Mouse (Mus musculus) kidney, embryonic 14.5 days (tissue): Measurements from ENCODE around the gene 1700086D15Rik. TPM values are rescaled to one million over a fixed set of nuclear protein-coding genes. Genes with fewer than 3 reads are reported as not detected.

ENCODE experiments used
- ATAC-seq: fragments of 200-750 bp; cut with Nextera tagmentation; 2 replicates; pipeline ENCODE4 v1.8.0; 2017; ENCODE audit warnings: moderate number of reproducible peaks, mild to moderate bottlenecking, moderate TSS enrichment, moderate library complexity; ENCODE audit not compliant: low FRiP score, low TSS enrichment
- H3K27ac ChIP-seq: fragments of 300-500 bp; sonication (generic); 2 replicates; pipeline ENCODE4 v1.5.1; 2014; ENCODE audit warnings: low read depth, mild to moderate bottlenecking, low read length, moderate library complexity, mixed read lengths
- H3K27me3 ChIP-seq: fragments of 300-500 bp; sonication (generic); 2 replicates; pipeline ENCODE4 v1.6.1; 2014; ENCODE audit warnings: mild to moderate bottlenecking, low read length; ENCODE audit not compliant: control insufficient read depth, insufficient read depth
- H3K36me3 ChIP-seq: fragments of 300-500 bp; sonication (generic); 2 replicates; pipeline ENCODE4 v1.6.1; 2014; ENCODE audit warnings: low read length, mixed read lengths; ENCODE audit not compliant: control insufficient read depth, insufficient read depth
- H3K4me1 ChIP-seq: fragments of 300-500 bp; sonication (generic); 2 replicates; pipeline ENCODE4 v1.6.1; 2014; ENCODE audit warnings: low read length, mixed read lengths; ENCODE audit not compliant: control insufficient read depth, insufficient read depth
- H3K4me2 ChIP-seq: fragments of 300-500 bp; sonication (generic); replicated peaks from 2 replicates; pipeline ENCODE4 v1.6.1; 2014; ENCODE audit warnings: low read depth, mild to moderate bottlenecking, low read length
- H3K4me3 ChIP-seq: fragments of 300-500 bp; sonication (generic); 2 replicates; pipeline ENCODE4 v1.5.1; 2014; ENCODE audit warnings: mild to moderate bottlenecking, low read length
- H3K9ac ChIP-seq: fragments of 300-500 bp; sonication (generic); 2 replicates; pipeline ENCODE4 v1.6.1; 2014; ENCODE audit warnings: low read depth, mild to moderate bottlenecking, low read length, moderate library complexity
- H3K9me3 ChIP-seq: fragments of 300-500 bp; sonication (generic); 2 replicates; pipeline ENCODE4 v1.6.1; 2016; ENCODE audit warnings: low read length; ENCODE audit not compliant: control insufficient read depth
- WGBS: fragments of 180-500 bp; shearing (Covaris S2); extraction: QIAGEN DNeasy Blood & Tissue Kit; methylation state at CpG from one replicate; pipeline ENCODE4 v1.1.7; 2014; 5-methylcytosine and 5-hydroxymethylcytosine counted together
- polyA plus RNA-seq: library from polyadenylated mRNA; unstranded; fragments of >200 nt; fragmentation: Nextera tagmentation; extraction: Ambion mirVana; gene quantifications from 2 replicates; pipeline ENCODE4 v1.2.1, GENCODE M21; 2014

The 1700086D15Rik gene
- polyA plus RNA-seq, 1 experiment from 2014 or later, result not detected

DNA sequence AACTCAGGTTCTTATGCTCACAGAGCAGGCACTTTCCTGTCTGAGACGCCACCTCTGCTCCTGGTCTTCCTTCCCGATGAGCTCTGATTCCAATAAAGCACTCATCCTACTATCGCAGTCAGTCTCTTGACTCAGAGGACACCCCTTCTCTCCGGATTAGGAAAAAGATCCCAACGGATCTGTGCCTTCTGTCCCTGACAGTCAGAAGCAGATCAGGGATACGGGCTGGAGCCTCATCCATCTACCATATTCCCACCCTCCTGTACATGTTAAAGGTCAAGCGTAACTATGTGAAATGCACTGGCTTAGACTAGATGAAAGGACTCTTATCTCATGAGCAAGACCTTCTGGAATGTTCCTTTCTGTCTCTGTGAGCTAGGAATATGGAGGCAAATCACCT is 11.2 kb downstream of the 1700086D15Rik start:
- no peaks in the 10 kb centered on the region for H3K27me3 ChIP-seq
- no peaks in the 10 kb centered on the region for H3K9me3 ChIP-seq
- no peak overlapping the region for H3K4me2 ChIP-seq
- no peaks in the 10 kb centered on the region for H3K4me1 ChIP-seq
- ATAC-seq, result no peak
- 83% methylated on average over 7 of the region's 7 CpGs for WGBS
- H3K9ac ChIP-seq, result no peak overlapping the region
- H3K36me3 ChIP-seq, result no peaks in the 10 kb centered on the region
- H3K27ac ChIP-seq, result no peak overlapping the region
- no peak overlapping the region for H3K4me3 ChIP-seq

GRCm38 (mm10) chr11:65142838-65143417 is 16.8 kb downstream of the 1700086D15Rik start:
- no peak overlapping the region for H3K27ac ChIP-seq
- H3K4me3 ChIP-seq, result no peak overlapping the region
- no peaks in the 10 kb centered on the region for H3K4me1 ChIP-seq
- 68% methylated on average over 4 of the region's 4 CpGs for WGBS
- H3K4me2 ChIP-seq, result no peak overlapping the region
- no peak overlapping the region for H3K9ac ChIP-seq
- no peaks in the 10 kb centered on the region for H3K9me3 ChIP-seq
- no peaks in the 10 kb centered on the region for H3K27me3 ChIP-seq
- no peak for ATAC-seq
- no peaks in the 10 kb centered on the region for H3K36me3 ChIP-seq

DNA sequence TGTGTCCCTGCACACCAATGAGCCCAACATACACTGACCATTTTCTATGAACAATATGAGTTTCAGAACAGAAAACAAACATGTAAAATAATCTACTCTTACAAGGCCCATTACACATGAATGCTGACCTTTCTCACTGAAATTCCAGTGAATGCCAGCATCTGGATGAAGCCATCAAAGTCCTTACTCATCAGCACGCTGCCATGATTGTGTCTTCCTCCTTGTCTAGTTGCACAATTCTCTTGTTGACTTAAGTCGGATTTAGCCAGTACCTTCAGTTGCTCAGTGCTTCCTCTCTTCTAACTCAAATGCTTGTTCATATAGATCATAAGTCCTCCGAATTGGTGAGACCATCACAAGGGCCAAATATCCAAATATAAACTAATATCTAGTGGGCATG is 20.7 kb downstream of the 1700086D15Rik start:
- Histone ChIP-seq H3K4me1 (no peaks in the 10 kb centered on the region), H3K36me3 (no peaks in the 10 kb centered on the region), H3K9me3 (no peaks in the 10 kb centered on the region), H3K27me3 (no peaks in the 10 kb centered on the region), H3K4me2 (no peak overlapping the region), H3K27ac (no peak overlapping the region), H3K4me3 (no peak overlapping the region), H3K9ac (no peak overlapping the region)
- 83% methylated on average over 3 of the region's 3 CpGs for whole genome bisulfite sequencing
- ATAC-seq, result no peak

DNA sequence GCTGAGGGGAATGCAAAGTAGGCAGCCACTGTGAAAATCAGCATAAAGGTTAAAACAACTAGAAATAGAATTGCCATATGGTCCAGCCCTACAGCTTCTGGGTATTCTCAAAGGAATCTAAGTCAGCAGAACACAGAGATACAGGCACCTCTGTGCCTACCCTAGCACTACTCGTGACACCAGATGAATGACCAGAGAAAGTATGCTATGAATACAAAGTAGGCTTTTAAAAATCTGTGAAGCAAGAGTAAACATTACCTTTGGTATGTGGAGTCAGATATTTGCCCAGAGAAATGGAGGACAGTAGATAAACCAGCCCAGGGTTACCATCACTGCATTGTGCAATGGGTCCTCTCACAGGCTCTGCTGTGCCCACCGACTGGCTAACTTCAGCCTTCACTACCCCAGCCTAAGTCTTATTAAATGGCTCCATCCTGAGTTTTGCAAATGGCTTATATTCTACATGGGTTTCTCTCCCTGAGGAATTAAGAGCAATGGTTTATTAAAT is 22.5 kb downstream of the 1700086D15Rik start:
- Histone ChIP-seq H3K36me3 (no peaks in the 10 kb centered on the region), H3K4me1 (no peaks in the 10 kb centered on the region), H3K9me3 (no peaks in the 10 kb centered on the region), H3K27ac (no peak overlapping the region), H3K4me3 (no peak overlapping the region), H3K27me3 (no peaks in the 10 kb centered on the region), H3K9ac (no peak overlapping the region), H3K4me2 (no peak overlapping the region)
- 77% methylated on average over 2 of the region's 2 CpGs for WGBS
- no peak for ATAC-seq

DNA sequence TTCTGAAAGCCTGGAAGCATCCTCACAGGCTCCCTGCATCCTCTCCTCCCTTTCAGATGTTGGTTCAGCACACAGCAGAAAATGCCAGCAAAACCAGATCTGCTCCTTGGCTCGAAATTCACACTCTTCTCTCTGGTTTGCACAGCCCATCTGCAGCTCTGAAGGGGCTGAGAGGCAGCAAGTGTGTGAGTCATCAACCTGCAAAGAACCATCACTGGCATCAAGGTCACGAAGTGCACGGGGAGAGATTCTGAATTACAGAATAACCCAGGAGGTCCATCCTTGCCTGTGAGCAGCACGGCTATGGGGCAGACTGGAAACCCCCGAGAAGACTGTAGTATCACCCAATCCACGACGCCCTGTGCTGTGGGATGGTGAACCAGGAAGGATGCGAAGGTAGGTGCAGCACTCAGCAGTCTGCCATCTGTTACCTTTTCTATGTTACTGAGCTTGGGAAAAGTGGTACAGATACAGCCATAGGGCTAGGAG is 24.4 kb downstream of the 1700086D15Rik start:
- Histone ChIP-seq H3K4me1 (no peaks in the 10 kb centered on the region), H3K27ac (no peak overlapping the region), H3K9ac (no peak overlapping the region), H3K9me3 (no peaks in the 10 kb centered on the region), H3K27me3 (no peaks in the 10 kb centered on the region), H3K36me3 (no peaks in the 10 kb centered on the region), H3K4me3 (no peak overlapping the region), H3K4me2 (no peak overlapping the region)
- no peak for ATAC-seq
- WGBS, result 83% methylated on average over 8 of the region's 8 CpGs

GRCm38 (mm10) chr11:65133661-65134060 is 26.0 kb downstream of the 1700086D15Rik start:
- Histone ChIP-seq H3K9ac (no peak overlapping the region), H3K27ac (no peak overlapping the region), H3K36me3 (no peaks in the 10 kb centered on the region), H3K4me2 (no peak overlapping the region), H3K4me1 (no peaks in the 10 kb centered on the region), H3K4me3 (no peak overlapping the region), H3K9me3 (no peaks in the 10 kb centered on the region), H3K27me3 (no peaks in the 10 kb centered on the region)
- 84% methylated on average over 4 of the region's 4 CpGs for WGBS
- no peak for ATAC-seq

GRCm38 (mm10) chr11:65129110-65129509 is 30.6 kb downstream of the 1700086D15Rik start:
- H3K4me2 ChIP-seq, result no peak overlapping the region
- no peaks in the 10 kb centered on the region for H3K36me3 ChIP-seq
- no peak overlapping the region for H3K9ac ChIP-seq
- peaks cover 19% of the 10 kb centered on the region for H3K4me1 ChIP-seq
- no peaks in the 10 kb centered on the region for H3K9me3 ChIP-seq
- ATAC-seq, result no peak
- H3K4me3 ChIP-seq, result no peak overlapping the region
- H3K27ac ChIP-seq, result no peak overlapping the region
- H3K27me3 ChIP-seq, result no peaks in the 10 kb centered on the region
- WGBS, result 87% methylated on average over 4 of the region's 4 CpGs

- H3K9ac ChIP-seq, result no peak overlapping the region
- ATAC-seq, result no peak
- WGBS, result 62% methylated on average over 4 of the region's 4 CpGs
- no peaks in the 10 kb centered on the region for H3K36me3 ChIP-seq
- H3K4me2 ChIP-seq, result no peak overlapping the region
- H3K27ac ChIP-seq, result no peak overlapping the region
- H3K4me1 ChIP-seq, result peaks cover 19% of the 10 kb centered on the region
- no peaks in the 10 kb centered on the region for H3K9me3 ChIP-seq
- no peak overlapping the region for H3K4me3 ChIP-seq
- no peaks in the 10 kb centered on the region for H3K27me3 ChIP-seq
These were observed 31.0 kb downstream of the 1700086D15Rik start for GRCm38 (mm10) chr11:65128666-65129065.

GRCm38 (mm10) chr11:65126566-65126965 is 33.1 kb downstream of the 1700086D15Rik start:
- Histone ChIP-seq H3K27ac (peak overlapping the region; percentile 48; the same call in 1 of the 2 replicates), H3K27me3 (no peaks in the 10 kb centered on the region), H3K9ac (0 out of 2 replicates have a peak overlapping the region, but pooled peaks have one; percentile 2), H3K9me3 (no peaks in the 10 kb centered on the region), H3K4me1 (peaks cover 19% of the 10 kb centered on the region), H3K4me3 (no peak overlapping the region), H3K4me2 (no peak overlapping the region), H3K36me3 (no peaks in the 10 kb centered on the region)
- 35% methylated on average over 9 of the region's 9 CpGs for WGBS
- ATAC-seq, result peak; percentile 83
